Mouse (Mus musculus) testis, postnatal 10 days (tissue): ENCODE data around the gene Supt4a.

Experiments
- DNase-seq: peaks from one replicate; pipeline ENCODE4 v3.0.0; 2021; ENCODE audit warnings: low spot score

Gene Supt4a

GRCm38 (mm10) chr11:87737175-87737740 is at the start of gene Supt4a:
Gene Supt4a, plus strand, starts transcription at chr11:87737552.
- DNase-seq, result peak; percentile 99

GRCm38 (mm10) chr11:87688478-87689203 is 48.7 kb upstream of the Supt4a start:
- no peak for DNase-seq

GRCm38 (mm10) chr11:87689402-87689808 is 47.9 kb upstream of the Supt4a start:
- no peak for DNase-seq

- DNase-seq, result no peak
Observed at GRCm38 (mm10) chr11:87690054-87690740, 47.2 kb upstream of the Supt4a start.

- DNase-seq, result no peak
Observed at GRCm38 (mm10) chr11:87697131-87697682, 40.1 kb upstream of the Supt4a start.

- DNase-seq, result no peak
Observed at GRCm38 (mm10) chr11:87698126-87698525, 39.2 kb upstream of the Supt4a start.

GRCm38 (mm10) chr11:87701108-87701507 is 36.2 kb upstream of the Supt4a start:
- no peak for DNase-seq

- DNase-seq, result no peak
Observed at GRCm38 (mm10) chr11:87701877-87702620, 35.3 kb upstream of the Supt4a start.

GRCm38 (mm10) chr11:87703654-87704053 is 33.7 kb upstream of the Supt4a start:
- DNase-seq, result no peak

- no peak for DNase-seq
Observed at GRCm38 (mm10) chr11:87704289-87704688, 33.1 kb upstream of the Supt4a start.

- no peak for DNase-seq
Observed at GRCm38 (mm10) chr11:87707570-87707969, 29.8 kb upstream of the Supt4a start.

- DNase-seq, result no peak
Observed at GRCm38 (mm10) chr11:87708979-87709378, 28.4 kb upstream of the Supt4a start.

GRCm38 (mm10) chr11:87709513-87710261 is 27.7 kb upstream of the Supt4a start:
- DNase-seq, result peak; percentile 55

- no peak for DNase-seq
Observed at GRCm38 (mm10) chr11:87710262-87710615, 27.1 kb upstream of the Supt4a start.

GRCm38 (mm10) chr11:87712188-87712587 is 25.2 kb upstream of the Supt4a start:
- no peak for DNase-seq

GRCm38 (mm10) chr11:87715999-87716398 is 21.4 kb upstream of the Supt4a start:
- DNase-seq, result no peak

- no peak for DNase-seq
Observed at GRCm38 (mm10) chr11:87719526-87719925, 17.8 kb upstream of the Supt4a start.

- DNase-seq, result no peak
Observed at GRCm38 (mm10) chr11:87720324-87720723, 17.0 kb upstream of the Supt4a start.

GRCm38 (mm10) chr11:87720839-87721238 is 16.5 kb upstream of the Supt4a start:
- no peak for DNase-seq

GRCm38 (mm10) chr11:87722168-87722567 is 15.2 kb upstream of the Supt4a start:
- no peak for DNase-seq

GRCm38 (mm10) chr11:87722891-87723290 is 14.5 kb upstream of the Supt4a start:
- DNase-seq, result no peak

GRCm38 (mm10) chr11:87725515-87725914 is 11.8 kb upstream of the Supt4a start:
- no peak for DNase-seq
